Mouse (Mus musculus): ENCODE measurements around the gene Epop. TPM values are rescaled to one million over a fixed set of nuclear protein-coding genes. Genes with fewer than 3 reads are reported as not detected.

Epop gene
- polyA plus RNA-seq, 1 experiment from 2014 or later = 5.7 TPM

GRCm38 (mm10) chr11:97628568-97629518 is 659 bp downstream of the Epop start:
- Histone ChIP-seq H3K27me3 (ENCODE audit: control insufficient read depth, insufficient read depth, low read length) (peaks cover 49% of the 10 kb centered on the region), H3K27ac (ENCODE audit: low read depth, low read length) (peak overlapping the region; percentile 65; the same call in 1 of the 2 replicates), H3K36me3 (ENCODE audit: control insufficient read depth, insufficient read depth, low read length) (no peaks in the 10 kb centered on the region), H3K4me1 (replicated peaks; ENCODE audit: control insufficient read depth, insufficient read depth, low read length) (peaks cover 26% of the 10 kb centered on the region), H3K9ac (ENCODE audit: low read depth, low read length) (peak overlapping the region; percentile 79), H3K9me3 (ENCODE audit: control insufficient read depth, low read length) (no peaks in the 10 kb centered on the region), H3K4me3 (ENCODE audit: low read depth, low read length) (peak overlapping the region; percentile 74), H3K4me2 (replicated peaks; ENCODE audit: low read depth, low read length) (peak overlapping the region; percentile 91)
- under 1% methylated on average over 74 of the region's 106 CpGs for WGBS
- peak; percentile 68 for DNase-seq (ENCODE audit: low spot score)
- ATAC-seq (ENCODE audit: low FRiP score) = peak; percentile 41

GRCm38 (mm10) chr11:97628303-97628567 is 1.3 kb downstream of the Epop start:
- no peaks in the 10 kb centered on the region for H3K9me3 ChIP-seq (ENCODE audit: control insufficient read depth, low read length)
- WGBS = 1% methylated on average over 27 of the region's 28 CpGs
- peak overlapping the region; percentile 74 for H3K4me3 ChIP-seq (ENCODE audit: low read depth, low read length)
- peaks cover 49% of the 10 kb centered on the region for H3K27me3 ChIP-seq (ENCODE audit: control insufficient read depth, insufficient read depth, low read length)
- DNase-seq (ENCODE audit: low spot score) = no peak
- H3K36me3 ChIP-seq (ENCODE audit: control insufficient read depth, insufficient read depth, low read length) = no peaks in the 10 kb centered on the region
- peaks cover 26% of the 10 kb centered on the region for H3K4me1 ChIP-seq (replicated peaks; ENCODE audit: control insufficient read depth, insufficient read depth, low read length)
- ATAC-seq (ENCODE audit: low FRiP score) = no peak
- peak overlapping the region; percentile 91 for H3K4me2 ChIP-seq (replicated peaks; ENCODE audit: low read depth, low read length)
- H3K27ac ChIP-seq (ENCODE audit: low read depth, low read length) = no peak overlapping the region
- peak overlapping the region; percentile 79 for H3K9ac ChIP-seq (ENCODE audit: low read depth, low read length)

- no peak for ATAC-seq (ENCODE audit: low FRiP score)
- Histone ChIP-seq H3K27me3 (ENCODE audit: control insufficient read depth, insufficient read depth, low read length) (peaks cover 49% of the 10 kb centered on the region), H3K36me3 (ENCODE audit: control insufficient read depth, insufficient read depth, low read length) (no peaks in the 10 kb centered on the region), H3K4me1 (replicated peaks; ENCODE audit: control insufficient read depth, insufficient read depth, low read length) (peaks cover 26% of the 10 kb centered on the region), H3K9ac (ENCODE audit: low read depth, low read length) (peak overlapping the region; percentile 40; the same call in 1 of the 2 replicates), H3K4me3 (ENCODE audit: low read depth, low read length) (peak overlapping the region; percentile 74), H3K9me3 (ENCODE audit: control insufficient read depth, low read length) (no peaks in the 10 kb centered on the region), H3K4me2 (replicated peaks; ENCODE audit: low read depth, low read length) (peak overlapping the region; percentile 91), H3K27ac (ENCODE audit: low read depth, low read length) (no peak overlapping the region)
- under 1% methylated on average over 30 of the region's 30 CpGs for WGBS
- DNase-seq (ENCODE audit: low spot score) = peak; percentile 64
Measured at GRCm38 (mm10) chr11:97627556-97628302, 1.8 kb downstream of the Epop start.

- WGBS = 3% methylated on average over 10 of the region's 10 CpGs
- peak overlapping the region; percentile 74; the same call in 1 of the 2 replicates for H3K4me3 ChIP-seq (ENCODE audit: low read depth, low read length)
- H3K9ac ChIP-seq (ENCODE audit: low read depth, low read length) = no peak overlapping the region
- H3K9me3 ChIP-seq (ENCODE audit: control insufficient read depth, low read length) = no peaks in the 10 kb centered on the region
- DNase-seq (ENCODE audit: low spot score) (peak; percentile 38), ATAC-seq (ENCODE audit: low FRiP score) (no peak)
- H3K4me1 ChIP-seq (replicated peaks; ENCODE audit: control insufficient read depth, insufficient read depth, low read length) = peaks cover 24% of the 10 kb centered on the region
- peak overlapping the region; percentile 91 for H3K4me2 ChIP-seq (replicated peaks; ENCODE audit: low read depth, low read length)
- H3K36me3 ChIP-seq (ENCODE audit: control insufficient read depth, insufficient read depth, low read length) = no peaks in the 10 kb centered on the region
- H3K27ac ChIP-seq (ENCODE audit: low read depth, low read length) = no peak overlapping the region
- peaks cover 48% of the 10 kb centered on the region for H3K27me3 ChIP-seq (ENCODE audit: control insufficient read depth, insufficient read depth, low read length)
Measured at GRCm38 (mm10) chr11:97626850-97627249, 2.7 kb downstream of the Epop start.

GRCm38 (mm10) chr11:97626431-97626830 is 3.1 kb downstream of the Epop start:
- ATAC-seq (ENCODE audit: low FRiP score) = no peak
- Histone ChIP-seq H3K9me3 (ENCODE audit: control insufficient read depth, low read length) (no peaks in the 10 kb centered on the region), H3K27ac (ENCODE audit: low read depth, low read length) (no peak overlapping the region), H3K9ac (ENCODE audit: low read depth, low read length) (no peak overlapping the region), H3K27me3 (ENCODE audit: control insufficient read depth, insufficient read depth, low read length) (peaks cover 43% of the 10 kb centered on the region), H3K36me3 (ENCODE audit: control insufficient read depth, insufficient read depth, low read length) (no peaks in the 10 kb centered on the region), H3K4me3 (ENCODE audit: low read depth, low read length) (no peak overlapping the region), H3K4me2 (replicated peaks; ENCODE audit: low read depth, low read length) (no peak overlapping the region), H3K4me1 (replicated peaks; ENCODE audit: control insufficient read depth, insufficient read depth, low read length) (peaks cover 22% of the 10 kb centered on the region)
- DNase-seq (ENCODE audit: low spot score) = no peak
- WGBS = 1% methylated on average over 13 of the region's 13 CpGs

- no peak overlapping the region for H3K9ac ChIP-seq (ENCODE audit: low read depth, low read length)
- peaks cover 35% of the 10 kb centered on the region for H3K27me3 ChIP-seq (ENCODE audit: control insufficient read depth, insufficient read depth, low read length)
- H3K27ac ChIP-seq (ENCODE audit: low read depth, low read length) = no peak overlapping the region
- H3K4me3 ChIP-seq (ENCODE audit: low read depth, low read length) = no peak overlapping the region
- H3K9me3 ChIP-seq (ENCODE audit: control insufficient read depth, low read length) = no peaks in the 10 kb centered on the region
- H3K4me1 ChIP-seq (replicated peaks; ENCODE audit: control insufficient read depth, insufficient read depth, low read length) = peaks cover 22% of the 10 kb centered on the region
- DNase-seq (ENCODE audit: low spot score) (no peak), ATAC-seq (ENCODE audit: low FRiP score) (no peak)
- whole genome bisulfite sequencing = 78% methylated on average over 5 of the region's 5 CpGs
- H3K36me3 ChIP-seq (ENCODE audit: control insufficient read depth, insufficient read depth, low read length) = no peaks in the 10 kb centered on the region
- H3K4me2 ChIP-seq (replicated peaks; ENCODE audit: low read depth, low read length) = no peak overlapping the region
Measured at GRCm38 (mm10) chr11:97625551-97625950, 4.0 kb downstream of the Epop start.

- no peak for DNase-seq (ENCODE audit: low spot score)
- Histone ChIP-seq H3K9me3 (ENCODE audit: control insufficient read depth, low read length) (no peaks in the 10 kb centered on the region), H3K27me3 (ENCODE audit: control insufficient read depth, insufficient read depth, low read length) (peaks cover 16% of the 10 kb centered on the region), H3K27ac (ENCODE audit: low read depth, low read length) (no peak overlapping the region), H3K36me3 (ENCODE audit: control insufficient read depth, insufficient read depth, low read length) (no peaks in the 10 kb centered on the region), H3K4me2 (replicated peaks; ENCODE audit: low read depth, low read length) (no peak overlapping the region), H3K4me1 (replicated peaks; ENCODE audit: control insufficient read depth, insufficient read depth, low read length) (peaks cover 16% of the 10 kb centered on the region), H3K4me3 (ENCODE audit: low read depth, low read length) (no peak overlapping the region), H3K9ac (ENCODE audit: low read depth, low read length) (no peak overlapping the region)
- no peak for ATAC-seq (ENCODE audit: low FRiP score)
- WGBS = 67% methylated on average over 9 of the region's 9 CpGs
Measured at GRCm38 (mm10) chr11:97623166-97623565, 6.3 kb downstream of the Epop start.

- 0 out of 2 replicates have a peak, but pooled peaks have one; percentile 25 for ATAC-seq (ENCODE audit: low FRiP score)
- H3K27me3 ChIP-seq (ENCODE audit: control insufficient read depth, insufficient read depth, low read length) = peaks cover 9% of the 10 kb centered on the region
- WGBS = 3% methylated on average over 6 of the region's 6 CpGs
Measured at GRCm38 (mm10) chr11:97622440-97622839, 7.1 kb downstream of the Epop start.

More at GRCm38 (mm10) chr11:97622440-97622839, 7.1 kb downstream of the Epop start:
- Histone ChIP-seq H3K36me3 (ENCODE audit: control insufficient read depth, insufficient read depth, low read length) (no peaks in the 10 kb centered on the region), H3K4me3 (ENCODE audit: low read depth, low read length) (no peak overlapping the region), H3K4me2 (replicated peaks; ENCODE audit: low read depth, low read length) (no peak overlapping the region), H3K4me1 (replicated peaks; ENCODE audit: control insufficient read depth, insufficient read depth, low read length) (peaks cover 11% of the 10 kb centered on the region), H3K27ac (ENCODE audit: low read depth, low read length) (no peak overlapping the region), H3K9ac (ENCODE audit: low read depth, low read length) (no peak overlapping the region), H3K9me3 (ENCODE audit: control insufficient read depth, low read length) (no peaks in the 10 kb centered on the region)
- DNase-seq (ENCODE audit: low spot score) = peak; percentile 86
